Mouse (Mus musculus): ENCODE results near the gene Prn.

Gene Prn

DNA sequence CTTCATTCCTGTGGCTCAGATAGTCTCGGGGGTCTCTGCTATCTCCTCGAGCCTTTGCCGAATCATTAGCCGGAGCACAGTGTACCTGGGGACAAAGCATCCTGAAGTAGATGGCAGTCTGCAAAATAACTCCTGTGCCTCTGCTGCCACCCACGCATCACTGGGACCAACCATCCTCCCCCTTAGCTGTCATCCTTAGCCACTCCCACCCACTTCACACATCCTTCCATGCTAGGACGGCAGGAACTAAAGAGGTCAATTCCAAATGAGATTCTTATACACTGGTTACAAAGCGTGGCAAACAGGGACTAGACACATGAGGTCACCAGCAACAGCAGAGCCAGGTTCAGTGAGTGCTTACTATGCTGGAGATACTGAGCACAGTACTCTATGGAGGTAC is 86.6 kb downstream of the Prn start:
- DNase-seq, result no peak

DNA sequence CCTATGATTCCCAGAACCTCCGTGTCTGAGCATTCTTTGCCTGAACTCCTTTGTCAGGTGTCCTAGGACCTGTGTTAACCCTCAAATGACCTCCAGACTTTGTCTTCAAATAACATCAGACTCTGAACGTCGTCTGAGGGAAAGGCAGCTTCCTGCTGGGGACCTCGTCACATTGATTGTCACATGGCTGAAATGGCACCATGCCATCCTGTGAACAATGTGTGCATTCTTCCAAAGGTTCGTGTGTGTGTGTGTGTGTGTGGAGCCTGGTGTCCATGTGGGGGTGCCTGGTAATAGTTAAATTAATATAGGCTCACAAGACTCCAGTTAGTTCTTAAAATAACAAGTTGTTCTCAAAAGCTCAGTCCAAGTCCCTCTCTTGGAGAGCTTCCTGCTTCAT is 87.6 kb downstream of the Prn start:
- DNase-seq, result no peak

DNA sequence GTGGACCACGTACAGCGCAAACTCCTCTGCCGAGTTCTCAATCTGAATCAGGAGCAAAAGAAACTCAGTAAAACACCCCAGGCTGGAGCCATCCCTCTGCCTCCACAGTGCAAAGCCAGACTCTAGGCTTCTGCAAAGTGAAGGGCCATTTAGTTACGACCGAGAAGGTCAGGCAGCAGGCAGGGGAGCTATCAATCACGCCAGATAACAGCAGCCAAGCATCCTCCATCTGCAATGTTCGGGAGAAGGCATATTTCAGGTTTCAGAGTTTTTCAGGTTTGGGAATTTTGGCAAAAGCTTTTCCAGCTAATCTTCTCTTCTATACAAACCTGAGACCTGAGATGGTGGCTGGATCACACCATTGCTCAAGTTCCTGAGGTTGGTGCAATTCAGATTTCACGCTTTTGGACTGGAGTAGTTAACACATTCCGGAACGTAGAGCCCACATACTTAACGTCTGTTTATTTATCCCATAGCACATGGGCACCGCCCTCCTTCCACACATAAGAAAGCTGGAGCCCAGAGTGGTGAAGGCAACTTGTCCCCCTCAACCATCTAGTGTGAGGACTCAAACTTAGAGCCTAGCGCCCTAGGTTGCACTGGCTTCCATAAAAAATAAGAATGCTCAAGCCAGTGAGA is 92.1 kb downstream of the Prn start:
- DNase-seq, result no peak

DNA sequence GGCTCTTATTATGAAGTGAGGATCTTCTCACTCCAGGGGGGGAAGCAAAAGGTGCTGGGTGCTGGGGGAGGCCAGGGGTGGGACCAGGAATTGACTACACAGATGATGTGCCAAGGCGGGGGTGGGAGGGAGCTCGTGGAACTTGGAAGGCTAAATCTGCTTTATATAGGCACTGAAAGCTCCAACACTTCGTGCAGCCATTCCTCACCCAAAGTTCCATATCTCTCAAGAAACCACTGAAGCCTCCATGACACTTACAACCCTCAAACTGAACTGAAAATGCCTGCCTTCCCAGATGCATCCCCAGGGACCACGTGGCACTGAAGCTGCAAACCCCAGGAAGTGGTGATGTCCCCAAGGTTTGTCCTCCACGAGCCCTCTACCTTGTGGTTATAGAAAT is 94.2 kb downstream of the Prn start:
- no peak for DNase-seq

DNA sequence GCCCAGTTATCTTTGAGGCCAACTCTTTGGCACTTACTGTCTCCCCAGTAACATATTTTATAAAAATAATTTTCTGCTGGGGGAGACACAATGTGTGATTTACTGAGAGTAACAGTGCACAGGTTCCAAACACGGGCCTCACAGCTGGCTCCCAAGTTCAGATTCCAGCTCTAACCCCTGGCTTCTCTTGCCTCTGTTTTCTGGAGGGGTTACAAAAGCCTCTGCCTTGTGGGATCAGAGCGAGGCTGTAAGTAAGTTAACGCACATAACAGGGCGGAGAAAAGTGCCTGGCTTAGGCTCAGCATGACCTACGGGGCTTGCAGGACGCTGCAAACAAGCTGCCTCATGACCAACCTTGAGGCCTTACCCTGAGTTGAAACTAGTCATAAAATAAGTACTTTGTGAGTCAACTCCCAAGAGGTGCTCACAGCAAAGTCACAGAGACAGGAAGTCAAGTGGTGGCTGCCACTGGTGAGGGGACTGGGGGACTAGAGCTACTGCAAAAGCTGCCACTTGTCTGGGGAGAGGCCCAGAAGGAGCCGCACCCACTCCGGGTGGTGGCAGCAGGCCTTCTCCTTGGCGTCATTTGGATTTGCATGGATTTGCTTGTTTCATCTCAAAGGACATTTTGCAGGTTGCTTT is 94.9 kb downstream of the Prn start:
- no peak for DNase-seq

DNA sequence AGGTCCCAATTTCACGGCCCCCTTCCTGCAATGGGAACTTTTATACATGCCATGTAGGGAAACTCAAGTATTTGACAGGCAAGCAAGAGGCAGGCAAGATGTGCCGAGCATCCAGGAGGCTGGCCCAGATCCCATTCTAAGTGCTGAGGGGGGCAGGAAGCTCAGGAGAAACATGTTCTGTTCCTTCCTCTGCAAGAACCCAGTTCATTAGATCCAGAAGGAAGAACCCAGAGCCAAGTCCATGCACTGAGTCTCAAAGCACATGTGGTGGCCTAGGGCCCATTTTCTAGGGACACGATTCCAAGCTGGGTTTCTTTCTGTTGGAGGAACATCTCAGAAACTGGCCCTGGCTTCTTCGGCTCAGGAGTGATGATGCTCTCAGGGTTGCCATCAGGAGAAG is 95.7 kb downstream of the Prn start:
- no peak for DNase-seq
